16 mouse cellular contexts compared by ENCODE assay signal in the genomic region with DNA sequence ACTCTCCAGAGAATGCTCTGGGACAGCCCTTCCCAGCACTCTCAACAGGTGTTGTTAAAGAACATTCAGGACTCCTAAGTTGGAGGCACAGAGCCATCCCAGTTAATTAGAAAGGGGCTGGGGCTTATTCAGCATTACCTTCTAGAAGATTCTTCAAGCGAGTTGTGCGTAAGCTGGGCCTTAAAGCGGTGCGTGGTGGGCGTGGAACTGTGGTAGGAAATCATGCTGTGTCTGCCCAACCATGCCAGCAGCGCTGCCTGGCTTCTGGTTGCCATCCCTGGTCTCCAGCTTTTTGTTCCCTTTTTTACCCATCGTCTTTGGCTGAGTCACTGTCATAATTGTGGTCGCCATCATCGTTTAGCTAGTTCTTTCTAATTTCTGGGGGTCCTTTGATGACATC. TPM values are rescaled to one million over a fixed set of nuclear protein-coding genes. Genes with fewer than 3 reads are reported as not detected.
A peak's percentile ranks its signal among the peaks of the same experiment; 100 is the strongest.
DNase-seq lines count a peak whose midpoint lies in the region; ATAC-seq and TF ChIP-seq lines count a peak whose summit lies in the region.
"Had no signal": no experiment of that assay in that cellular context is flagged by ENCODE, and none has a peak within 500 bp of the region (broad histone marks: within the 10 kb centered on the region; RNA-seq: fewer than 3 reads in every experiment).

No protein-coding gene starts in this region.

- TF ChIP-seq CTCF in lung, postnatal 0 days (IDR thresholded peaks at IDR 0.05) = no peak

- no peak for TF ChIP-seq EP300 in lung, postnatal 0 days (IDR thresholded peaks at IDR 0.05)

- no peak for ATAC-seq in heart, embryonic 12.5 days (ENCODE audit: insufficient number of reproducible peaks, low FRiP score)
- ATAC-seq in lung, postnatal 0 days = no peak
- no peak for ATAC-seq in midbrain, embryonic 16.5 days
- ATAC-seq: activated CD4-positive, CD25-positive, alpha-beta regulatory T cell, adult 4 months had no signal

- H3K4me3 ChIP-seq in heart, embryonic 12.5 days = no peak overlapping the region
- H3K4me3 ChIP-seq in lung, postnatal 0 days (ENCODE audit: low read depth, low read length) = no peak overlapping the region
- H3K4me3 ChIP-seq in myocyte = no peak overlapping the region
- H3K4me3 ChIP-seq in midbrain, embryonic 16.5 days (ENCODE audit: low read depth, low read length) = no peak overlapping the region
- H3K4me3 ChIP-seq: embryonic facial prominence, embryonic 13.5 days; forebrain, embryonic 12.5 days; hindbrain, embryonic 10.5 days; midbrain, embryonic 12.5 days; neural tube, embryonic 13.5 days had no signal

- no peaks in the 10 kb centered on the region for H3K9me3 ChIP-seq in heart, embryonic 12.5 days (replicated peaks)
- no peaks in the 10 kb centered on the region for H3K9me3 ChIP-seq in lung, postnatal 0 days (ENCODE audit: low read length)
- H3K9me3 ChIP-seq in midbrain, embryonic 16.5 days (replicated peaks; ENCODE audit: control insufficient read depth, low read length, poor library complexity, severe bottlenecking) = no peaks in the 10 kb centered on the region
- H3K9me3 ChIP-seq: embryonic facial prominence, embryonic 13.5 days; forebrain, embryonic 12.5 days; hindbrain, embryonic 10.5 days; midbrain, embryonic 12.5 days; neural tube, embryonic 13.5 days had no signal

- TF ChIP-seq POLR2A in myocyte (IDR thresholded peaks at IDR 0.05; ENCODE audit: insufficient read length, low read depth) = no peak

- 85% methylated on average over 9 of the region's 9 CpGs for WGBS in heart, embryonic 12.5 days
- 81% methylated on average over 9 of the region's 9 CpGs for WGBS in lung, postnatal 0 days
- WGBS in midbrain, embryonic 16.5 days = 90% methylated on average over 9 of the region's 9 CpGs

- no peaks in the 10 kb centered on the region for H3K36me3 ChIP-seq in heart, embryonic 12.5 days
- no peaks in the 10 kb centered on the region for H3K36me3 ChIP-seq in lung, postnatal 0 days (ENCODE audit: insufficient read depth, low read length)
- no peaks in the 10 kb centered on the region for H3K36me3 ChIP-seq in myocyte (ENCODE audit: control insufficient read depth, insufficient read depth)
- H3K36me3 ChIP-seq in midbrain, embryonic 16.5 days (ENCODE audit: control insufficient read depth, insufficient read depth, low read length) = no peaks in the 10 kb centered on the region
- H3K36me3 ChIP-seq: embryonic facial prominence, embryonic 13.5 days; forebrain, embryonic 12.5 days; hindbrain, embryonic 10.5 days; midbrain, embryonic 12.5 days; neural tube, embryonic 13.5 days had no signal

- peak; percentile 24 to 40 for DNase-seq in heart, adult 18-20 months
- peak; percentile 24 for DNase-seq in lung, postnatal 36 days
- DNase-seq in lung, postnatal 0 days (ENCODE audit: low spot score) = no peak
- DNase-seq in brain, adult 2 months (ENCODE audit: low read depth, low spot score) = peak; percentile 62
- DNase-seq in urinary bladder, postnatal 4 days (ENCODE audit: low spot score in 2 of 2) = no peak
- DNase-seq: cerebellum, adult 9-11 months; retina, postnatal 1 day had no signal

- 0 out of 2 replicates have a peak, but pooled peaks cover 4% of the 10 kb centered on the region for H3K4me1 ChIP-seq in heart, embryonic 12.5 days (replicated peaks)
- 0 out of 2 replicates have a peak, but pooled peaks cover 4% of the 10 kb centered on the region for H3K4me1 ChIP-seq in lung, postnatal 0 days (ENCODE audit: insufficient read depth, low read depth, low read length)
- H3K4me1 ChIP-seq in midbrain, embryonic 16.5 days (ENCODE audit: control insufficient read depth, insufficient read depth, low read length) = peaks cover 7% of the 10 kb centered on the region; the same call in 1 of the 2 replicates

- H3K27ac ChIP-seq in heart, embryonic 12.5 days (ENCODE audit: poor library complexity, severe bottlenecking) = no peak overlapping the region
- no peak overlapping the region for H3K27ac ChIP-seq in lung, postnatal 0 days (ENCODE audit: low read length)
- H3K27ac ChIP-seq in midbrain, embryonic 16.5 days (ENCODE audit: low read length) = no peak overlapping the region
- H3K27ac ChIP-seq: embryonic facial prominence, embryonic 13.5 days; forebrain, embryonic 12.5 days; midbrain, embryonic 12.5 days; neural tube, embryonic 13.5 days had no signal

- no peak overlapping the region for H3K9ac ChIP-seq in heart, embryonic 12.5 days
- no peak overlapping the region for H3K9ac ChIP-seq in lung, postnatal 0 days (replicated peaks; ENCODE audit: low read depth)
- H3K9ac ChIP-seq in midbrain, embryonic 16.5 days (ENCODE audit: low read depth, low read length) = no peak overlapping the region
- H3K9ac ChIP-seq: embryonic facial prominence, embryonic 13.5 days; forebrain, embryonic 12.5 days; midbrain, embryonic 12.5 days; neural tube, embryonic 13.5 days had no signal

- no peak overlapping the region for H3K4me2 ChIP-seq in heart, embryonic 12.5 days
- H3K4me2 ChIP-seq in lung, postnatal 0 days (replicated peaks; ENCODE audit: low read depth, low read length) = no peak overlapping the region
- peak overlapping the region; percentile 22 for H3K4me2 ChIP-seq in myocyte (ENCODE audit: low read depth)
- H3K4me2 ChIP-seq in midbrain, embryonic 16.5 days (ENCODE audit: low read length) = no peak overlapping the region
- H3K4me2 ChIP-seq: embryonic facial prominence, embryonic 13.5 days; forebrain, embryonic 12.5 days; midbrain, embryonic 12.5 days had no signal

- peaks cover 5% of the 10 kb centered on the region for H3K79me2 ChIP-seq in myocyte (ENCODE audit: control insufficient read depth, insufficient read depth)

- H3K27me3 ChIP-seq in heart, embryonic 12.5 days (replicated peaks) = peaks cover 82% of the 10 kb centered on the region
- H3K27me3 ChIP-seq in lung, postnatal 0 days (replicated peaks; ENCODE audit: insufficient read depth, low read length) = peaks cover 13% of the 10 kb centered on the region; the same call in 1 of the 2 replicates
- H3K27me3 ChIP-seq in myocyte (ENCODE audit: control insufficient read depth, insufficient read depth, insufficient read length) = no peaks in the 10 kb centered on the region
- peaks cover 18% of the 10 kb centered on the region for H3K27me3 ChIP-seq in midbrain, embryonic 16.5 days (ENCODE audit: control insufficient read depth, insufficient read depth, low read depth, low read length)

- no peak overlapping the region for H3ac ChIP-seq in myocyte (ENCODE audit: control insufficient read depth, insufficient read length)

TF ChIP-seq in myocyte, 11 proteins besides CTCF, POLR2A, EP300 and RAD21:
- TF ChIP-seq MYOD1 (IDR thresholded peaks at IDR 0.05; ENCODE audit: control insufficient read depth in 1 of 3, insufficient read length in 2 of 3, low read depth in 2 of 3) = no peak
- TF ChIP-seq SRF (IDR thresholded peaks at IDR 0.05; ENCODE audit: control insufficient read depth, insufficient read length, low read depth) = no peak
- TF ChIP-seq POLR2AphosphoS2 (IDR thresholded peaks at IDR 0.05; ENCODE audit: insufficient read length, low read depth) = no peak
- TF ChIP-seq USF1 (IDR thresholded peaks at IDR 0.05; ENCODE audit: low read depth) = no peak
- no peak for TF ChIP-seq E2F4 (IDR thresholded peaks at IDR 0.05; ENCODE audit: insufficient read depth)
- no peak for TF ChIP-seq MYOG (IDR thresholded peaks at IDR 0.05; ENCODE audit: control insufficient read depth in 1 of 3, insufficient read depth in 1 of 3, insufficient read length in 2 of 3, low read depth in 2 of 3)
- no peak for TF ChIP-seq REST (IDR thresholded peaks at IDR 0.05; ENCODE audit: insufficient read depth, insufficient read length)
- TF ChIP-seq MAX (IDR thresholded peaks at IDR 0.05; ENCODE audit: low read depth) = no peak
- no peak for TF ChIP-seq TCF3 (IDR thresholded peaks at IDR 0.05; ENCODE audit: insufficient read length, low read depth)
- TF ChIP-seq TCF12 (IDR thresholded peaks at IDR 0.05; ENCODE audit: insufficient read depth, poor library complexity, severe bottlenecking) = no peak
- TF ChIP-seq CEBPB (IDR thresholded peaks at IDR 0.05; ENCODE audit: insufficient read depth, poor library complexity, severe bottlenecking) = no peak

RNA-seq across cellular contexts. Expression of a gene that starts 33.0 kb away (rescaled TPM):
- total RNA-seq in heart, adult 18-20 months (2021) = 10 to 100 TPM; 43.4 to 49.6 TPM
- 3.2 and 6.2 TPM in 2 replicates for polyA plus RNA-seq in heart, embryonic 12.5 days (2016; fragmentation: Nextera tagmentation; extraction: Ambion mirVana)
- 3.2 and 4.3 TPM in 2 replicates for polyA plus RNA-seq in lung, postnatal 0 days (2015; fragmentation: Nextera tagmentation; extraction: Ambion mirVana)
- polyA plus RNA-seq in myocyte (2012; fragmentation: generic; extraction: Trizol) = 49.3 TPM
- 31.6 and 35.5 TPM in 2 replicates for polyA plus RNA-seq in midbrain, embryonic 16.5 days (2015; fragmentation: Nextera tagmentation; extraction: Ambion mirVana)

RNA-seq across cellular contexts. Expression of a gene that starts 43.8 kb away (rescaled TPM):
- total RNA-seq in heart, adult 18-20 months (2021) = 1 to 10 TPM; 2.6 to 3.0 TPM
- 0.74 and 2.9 TPM in 2 replicates for polyA plus RNA-seq in heart, embryonic 12.5 days (2016; fragmentation: Nextera tagmentation; extraction: Ambion mirVana)
- polyA plus RNA-seq in lung, postnatal 0 days (2015; fragmentation: Nextera tagmentation; extraction: Ambion mirVana) = 4.0 and 4.2 TPM in 2 replicates
- polyA plus RNA-seq in myocyte (2012; fragmentation: generic; extraction: Trizol) = 0.55 TPM
- 0.65 and 0.69 TPM in 2 replicates for polyA plus RNA-seq in midbrain, embryonic 16.5 days (2015; fragmentation: Nextera tagmentation; extraction: Ambion mirVana)
- polyA plus RNA-seq: forebrain, embryonic 12.5 days; midbrain, embryonic 12.5 days; neural tube, embryonic 13.5 days had no signal

Comparison
In these comparisons a context has a peak if more than half of its experiments do, and no peak if none do; other contexts are left out.
1. DNase-seq: peak in heart, adult 18-20 months (2 of 2), lung, postnatal 36 days (single experiment) and brain, adult 2 months (single experiment); none in lung, postnatal 0 days (single experiment) and urinary bladder, postnatal 4 days (0 of 2).